Mouse (Mus musculus) G1E (cell line): ENCODE measurements at regions not wholly inside any gene's neighbourhood (a gene's known extent, or its start where the extent isn't known, plus 50 kb on each side); places are given as distances from the start of the nearest gene placed in this dataset.

Experiments used
- ATAC-seq: 2 replicates; pipeline ENCODE4 v1.8.0; 2016; ENCODE audit warnings: mild to moderate bottlenecking; ENCODE audit not compliant: insufficient number of reproducible peaks, poor library complexity, low FRiP score, severe bottlenecking; ENCODE audit errors: extremely low read depth
- DNase-seq: peaks from one replicate; pipeline ENCODE4 v3.0.0; 2012; ENCODE audit warnings: low spot score
- H3K27me3 ChIP-seq: 2 replicates; pipeline ENCODE4 v1.6.1; 2012; ENCODE audit warnings: mild to moderate bottlenecking, low read length, inconsistent platforms; ENCODE audit not compliant: insufficient read depth
- H3K36me3 ChIP-seq: replicated peaks from 2 replicates; pipeline ENCODE3; 2012; ENCODE audit warnings: mild to moderate bottlenecking, inconsistent platforms
- H3K4me1 ChIP-seq: 2 replicates; pipeline ENCODE4 v1.6.1; 2012; ENCODE audit warnings: low read depth, low read length, inconsistent platforms, mixed read lengths; ENCODE audit not compliant: insufficient read depth
- H3K4me3 ChIP-seq: 2 replicates; pipeline ENCODE4 v1.5.1; 2012; ENCODE audit warnings: low read depth, mild to moderate bottlenecking, inconsistent platforms, low read length, moderate library complexity, mixed read lengths
- H3K9me3 ChIP-seq: replicated peaks from 2 replicates; pipeline ENCODE4 v1.6.1; 2012; ENCODE audit warnings: inconsistent platforms
- CTCF ChIP-seq: IDR thresholded peaks from 2 replicates; pipeline ENCODE4 v1.5.1; 2012; ENCODE audit warnings: low read depth, low read length, inconsistent platforms, mixed read lengths
- GATA1 ChIP-seq: IDR thresholded peaks from 2 replicates; pipeline ENCODE4 v1.6.1; 2012; ENCODE audit warnings: borderline replicate concordance, low read length, inconsistent platforms, mixed read lengths
- GATA2 ChIP-seq: IDR thresholded peaks from 2 replicates; pipeline ENCODE4 v1.6.1; 2012; ENCODE audit warnings: low read depth, low read length, inconsistent platforms, borderline replicate concordance
- POLR2AphosphoS5 ChIP-seq: IDR thresholded peaks from 2 replicates; pipeline ENCODE4 v1.6.1; 2012; ENCODE audit warnings: low read depth, low read length, inconsistent platforms; ENCODE audit not compliant: insufficient replicate concordance
- TAL1 ChIP-seq: conservative IDR thresholded peaks from 2 replicates; pipeline ENCODE4 v1.6.1; 2012; ENCODE audit warnings: low read depth, low read length, inconsistent platforms, mixed read lengths

DNA sequence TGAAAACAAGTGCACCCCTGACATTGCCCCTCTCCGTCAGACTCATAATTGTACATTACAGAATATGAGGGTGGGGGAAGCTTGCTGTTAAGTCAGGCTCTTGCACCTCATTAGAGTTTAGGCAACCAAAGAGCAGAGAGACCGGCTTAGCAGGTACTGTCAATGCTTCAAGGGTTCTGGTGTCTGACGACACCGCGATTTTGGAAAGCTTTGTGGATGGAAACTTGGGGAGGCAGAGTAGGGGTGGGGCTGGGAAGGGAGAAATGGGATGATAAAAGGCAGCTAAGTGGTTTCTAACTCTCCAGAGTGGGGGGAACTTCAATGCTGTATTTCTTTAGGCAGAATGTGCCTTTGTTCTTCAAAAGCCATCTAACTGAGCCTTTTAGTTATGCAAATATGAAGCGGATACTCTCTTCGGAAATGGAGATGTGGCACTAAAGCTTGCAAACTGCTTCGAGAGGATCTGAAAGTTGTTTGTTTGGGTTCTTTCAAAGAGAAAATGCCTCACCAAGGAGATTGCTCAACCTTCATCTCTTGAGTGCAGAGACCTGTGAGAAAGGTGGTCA, 885.4 kb upstream of the Tenm2 start:
- no peak for DNase-seq
- no peaks in the 10 kb centered on the region for H3K36me3 ChIP-seq
- ATAC-seq: no peak
- H3K9me3 ChIP-seq: no peaks in the 10 kb centered on the region
- no peak for TF ChIP-seq POLR2AphosphoS5
- TF ChIP-seq TAL1: no peak
- TF ChIP-seq GATA2: no peak
- no peak for TF ChIP-seq GATA1
- TF ChIP-seq CTCF: no peak
- H3K4me1 ChIP-seq: no peaks in the 10 kb centered on the region
- no peak overlapping the region for H3K4me3 ChIP-seq
- no peaks in the 10 kb centered on the region for H3K27me3 ChIP-seq

DNA sequence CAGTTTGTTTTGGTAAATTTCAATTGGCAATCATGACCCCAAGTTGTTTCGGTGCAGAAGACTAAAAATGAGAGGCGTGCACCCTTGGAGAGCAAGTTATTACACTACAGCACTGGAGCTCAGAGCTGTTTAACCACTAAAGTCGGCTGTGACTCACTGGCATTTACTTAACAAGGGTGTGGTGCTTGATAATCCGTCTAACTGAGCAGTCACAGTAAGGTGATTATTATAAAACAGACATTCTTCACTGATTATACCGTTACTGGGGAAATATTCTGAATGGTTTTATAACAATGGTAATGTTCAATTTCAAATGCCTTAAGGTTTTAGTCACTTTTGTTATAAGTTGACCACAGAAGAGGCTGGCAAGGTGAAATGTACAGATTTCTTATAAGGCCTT, 882.0 kb upstream of the Tenm2 start:
- DNase-seq (no peak), ATAC-seq (no peak)
- H3K4me1 ChIP-seq: no peaks in the 10 kb centered on the region
- H3K9me3 ChIP-seq: no peaks in the 10 kb centered on the region
- TF ChIP-seq GATA1 (no peak), POLR2AphosphoS5 (no peak), GATA2 (no peak)
- no peaks in the 10 kb centered on the region for H3K27me3 ChIP-seq
- H3K36me3 ChIP-seq: no peaks in the 10 kb centered on the region
- no peak overlapping the region for H3K4me3 ChIP-seq

DNA sequence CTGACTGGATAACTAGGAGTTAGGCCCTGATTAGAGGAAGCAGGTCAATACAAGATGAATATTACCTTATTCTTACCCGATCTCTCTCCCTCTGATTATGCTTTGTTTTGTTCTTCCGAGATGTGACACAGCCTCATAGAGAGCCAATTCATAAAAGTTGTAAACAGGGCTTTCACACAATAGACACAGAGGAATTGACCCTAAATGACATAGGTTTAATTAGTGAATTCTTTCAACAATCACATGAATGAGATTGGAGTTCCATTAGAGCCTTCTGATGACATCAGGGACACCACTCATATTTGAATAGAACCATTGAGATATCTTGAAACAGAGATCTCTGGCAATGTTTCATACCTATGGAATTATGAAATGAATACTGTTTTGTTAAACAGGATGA, 856.4 kb upstream of the Tenm2 start:
- DNase-seq (no peak), ATAC-seq (no peak)
- Histone ChIP-seq H3K9me3 (no peaks in the 10 kb centered on the region), H3K27me3 (no peaks in the 10 kb centered on the region), H3K4me3 (no peak overlapping the region), H3K4me1 (no peaks in the 10 kb centered on the region), H3K36me3 (no peaks in the 10 kb centered on the region)
- TF ChIP-seq POLR2AphosphoS5 (no peak), GATA2 (no peak), CTCF (no peak), GATA1 (no peak), TAL1 (no peak)

DNA sequence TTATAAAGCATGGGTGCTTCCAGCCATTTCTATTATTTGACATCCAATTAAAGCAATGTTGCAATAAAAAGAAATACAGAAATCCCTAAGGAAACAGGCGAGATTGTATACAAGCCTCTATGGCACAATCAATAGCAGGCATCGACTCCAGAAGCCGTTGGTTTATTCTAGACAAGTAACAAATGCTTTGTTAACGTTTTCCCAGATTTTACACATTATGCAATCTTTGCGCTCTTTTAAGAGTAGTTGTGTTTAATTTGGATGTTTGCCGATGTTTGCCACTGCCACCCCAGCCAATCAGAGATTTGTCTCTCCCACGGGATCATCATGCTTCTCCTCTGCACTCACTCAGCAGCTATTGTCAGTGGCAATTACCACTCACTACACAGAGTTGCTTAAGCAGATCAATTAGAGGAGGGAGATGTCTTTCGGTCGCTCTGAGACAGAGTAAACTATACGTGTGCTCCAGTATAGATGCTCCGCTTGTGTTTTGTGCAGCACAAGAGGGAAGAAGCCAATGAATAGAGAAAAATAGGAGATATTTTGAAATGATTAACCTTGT, 839.5 kb upstream of the Tenm2 start:
- ATAC-seq: no peak

DNA sequence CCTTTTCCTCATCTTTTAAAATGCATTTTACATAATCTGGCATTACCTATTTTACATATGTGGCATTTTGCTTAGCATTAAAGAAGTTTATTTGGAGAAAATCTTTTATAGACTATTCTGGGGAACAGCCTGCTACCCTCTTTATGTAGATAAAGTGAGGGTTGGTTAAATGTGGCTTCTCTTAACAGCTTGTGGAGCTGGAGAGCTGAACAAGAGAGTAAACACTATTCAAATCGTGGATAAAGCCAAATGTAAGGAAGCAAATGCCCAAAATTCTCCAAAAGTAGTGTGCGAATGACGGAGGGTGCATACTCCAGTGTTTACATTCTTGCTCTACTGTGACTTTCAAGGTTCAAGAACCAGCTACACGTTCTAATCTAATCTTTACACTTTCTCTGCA, 833.9 kb upstream of the Tenm2 start:
- no peaks in the 10 kb centered on the region for H3K27me3 ChIP-seq
- no peak for TF ChIP-seq TAL1
- H3K4me3 ChIP-seq: no peak overlapping the region
- no peaks in the 10 kb centered on the region for H3K9me3 ChIP-seq
- no peaks in the 10 kb centered on the region for H3K4me1 ChIP-seq
- DNase-seq: no peak
- H3K36me3 ChIP-seq: no peaks in the 10 kb centered on the region
- ATAC-seq: no peak

More for the DNA sequence above, 839.5 kb upstream of the Tenm2 start:
- DNase-seq: no peak
- H3K4me1 ChIP-seq: no peaks in the 10 kb centered on the region
- H3K27me3 ChIP-seq: no peaks in the 10 kb centered on the region
- no peak overlapping the region for H3K4me3 ChIP-seq
- no peaks in the 10 kb centered on the region for H3K9me3 ChIP-seq
- no peak for TF ChIP-seq GATA1
- no peak for TF ChIP-seq TAL1
- TF ChIP-seq CTCF: no peak
- no peak for TF ChIP-seq GATA2
- no peak for TF ChIP-seq POLR2AphosphoS5
- no peaks in the 10 kb centered on the region for H3K36me3 ChIP-seq

GRCm38 (mm10) chr11:38067682-38068081, 831.9 kb upstream of the Tenm2 start:
- no peaks in the 10 kb centered on the region for H3K4me1 ChIP-seq
- no peak for DNase-seq
- H3K27me3 ChIP-seq: no peaks in the 10 kb centered on the region
- H3K9me3 ChIP-seq: no peaks in the 10 kb centered on the region
- no peak overlapping the region for H3K4me3 ChIP-seq
- no peak for TF ChIP-seq GATA1
- H3K36me3 ChIP-seq: no peaks in the 10 kb centered on the region
- ATAC-seq: no peak

- H3K36me3 ChIP-seq: no peaks in the 10 kb centered on the region
- ATAC-seq: no peak
- H3K27me3 ChIP-seq: no peaks in the 10 kb centered on the region
- H3K9me3 ChIP-seq: no peaks in the 10 kb centered on the region
- H3K4me3 ChIP-seq: no peak overlapping the region
- no peak for TF ChIP-seq POLR2AphosphoS5
- TF ChIP-seq GATA2: no peak
- TF ChIP-seq CTCF: no peak
- TF ChIP-seq GATA1: no peak
- H3K4me1 ChIP-seq: no peaks in the 10 kb centered on the region
- no peak for DNase-seq
Measured at GRCm38 (mm10) chr11:38066091-38066490, 830.3 kb upstream of the Tenm2 start.
